Mouse (Mus musculus): Measurements from ENCODE around the gene Hunk.

- TF ChIP-seq FOSL1 (IDR thresholded peaks at IDR 0.05; ENCODE audit: insufficient read depth, low read length, poor library complexity, severe bottlenecking) = no peak
- no peak for TF ChIP-seq CTCF (IDR thresholded peaks at IDR 0.05; ENCODE audit: control insufficient read depth, insufficient read depth, insufficient read length)
These were observed 46.8 kb upstream of the Hunk start for GRCm38 (mm10) chr16:90339026-90339425.
